Mouse (Mus musculus): Measurements from ENCODE around the gene Rpusd4.

DNA sequence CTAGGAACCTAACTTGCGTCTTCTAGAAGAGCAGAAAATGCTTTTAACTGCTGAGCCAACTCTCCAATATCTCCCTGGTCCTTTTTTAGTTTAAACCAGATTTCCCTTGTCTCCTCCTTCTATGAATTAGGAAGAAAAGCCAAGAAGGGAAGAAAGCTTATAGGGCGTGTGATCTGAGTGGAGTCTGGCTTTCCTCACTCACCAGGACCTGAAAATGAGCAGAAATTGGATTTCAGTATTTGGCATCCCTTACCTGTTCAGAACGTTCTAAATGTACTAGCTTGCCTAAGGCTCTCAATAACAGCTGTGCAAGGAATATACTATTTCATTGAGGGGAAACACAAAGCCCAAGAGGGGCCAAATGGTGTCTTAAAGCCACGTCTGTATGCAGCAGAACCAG lies 16.7 kb downstream of the Rpusd4 start:
- no peak for TF ChIP-seq GATA1 (IDR thresholded peaks at IDR 0.05; ENCODE audit: borderline replicate concordance, low read length)
- TF ChIP-seq FLI1 (IDR thresholded peaks at IDR 0.05; ENCODE audit: low read length), result no peak

Measured in megakaryocyte, embryonic 14.5 days (primary cell).